Mouse (Mus musculus): ENCODE results near the gene Srd5a3. TPM values are rescaled to one million over a fixed set of nuclear protein-coding genes. Genes with fewer than 3 reads are reported as not detected.

The Srd5a3 gene
- polyA plus RNA-seq, 1 experiment from 2014 or later: 30.7 TPM

GRCm38 (mm10) chr5:76127584-76128316 lies 12.3 kb upstream of the Srd5a3 start:
- 73% methylated on average over 5 of the region's 5 CpGs for WGBS

GRCm38 (mm10) chr5:76130292-76130691 lies 9.8 kb upstream of the Srd5a3 start:
- H3K36me3 ChIP-seq (ENCODE audit: control insufficient read depth, insufficient read depth): no peaks in the 10 kb centered on the region
- no peaks in the 10 kb centered on the region for H3K9me3 ChIP-seq (replicated peaks; ENCODE audit: control insufficient read depth, low read length)
- 36% methylated on average over 2 of the region's 2 CpGs for WGBS
- no peak for ATAC-seq (replicated peaks; ENCODE audit: extremely low read depth, insufficient read depth, low FRiP score)
- H3K4me1 ChIP-seq (ENCODE audit: control insufficient read depth, insufficient read depth, low read length): no peaks in the 10 kb centered on the region
- no peak overlapping the region for H3K4me2 ChIP-seq (ENCODE audit: low read depth, low read length)
- no peaks in the 10 kb centered on the region for H3K27me3 ChIP-seq (ENCODE audit: control insufficient read depth, insufficient read depth, low read length)
- no peak overlapping the region for H3K4me3 ChIP-seq (ENCODE audit: low read length)
- no peak overlapping the region for H3K9ac ChIP-seq (ENCODE audit: low read length)
- no peak overlapping the region for H3K27ac ChIP-seq (ENCODE audit: low read length)

More at GRCm38 (mm10) chr5:76127584-76128316, 12.3 kb upstream of the Srd5a3 start:
- peaks cover 13% of the 10 kb centered on the region for H3K9me3 ChIP-seq (replicated peaks; ENCODE audit: control insufficient read depth, low read length)
- H3K4me1 ChIP-seq (ENCODE audit: control insufficient read depth, insufficient read depth, low read length): no peaks in the 10 kb centered on the region
- H3K36me3 ChIP-seq (ENCODE audit: control insufficient read depth, insufficient read depth): no peaks in the 10 kb centered on the region
- no peak overlapping the region for H3K4me3 ChIP-seq (ENCODE audit: low read length)
- H3K27me3 ChIP-seq (ENCODE audit: control insufficient read depth, insufficient read depth, low read length): no peaks in the 10 kb centered on the region
- ATAC-seq (replicated peaks; ENCODE audit: extremely low read depth, insufficient read depth, low FRiP score): no peak
- no peak overlapping the region for H3K9ac ChIP-seq (ENCODE audit: low read length)
- H3K4me2 ChIP-seq (ENCODE audit: low read depth, low read length): no peak overlapping the region
- H3K27ac ChIP-seq (ENCODE audit: low read length): no peak overlapping the region

- no peaks in the 10 kb centered on the region for H3K4me1 ChIP-seq (ENCODE audit: control insufficient read depth, insufficient read depth, low read length)
- H3K9ac ChIP-seq (ENCODE audit: low read length): no peak overlapping the region
- H3K4me2 ChIP-seq (ENCODE audit: low read depth, low read length): no peak overlapping the region
- H3K27me3 ChIP-seq (ENCODE audit: control insufficient read depth, insufficient read depth, low read length): no peaks in the 10 kb centered on the region
- H3K9me3 ChIP-seq (replicated peaks; ENCODE audit: control insufficient read depth, low read length): no peaks in the 10 kb centered on the region
- no peaks in the 10 kb centered on the region for H3K36me3 ChIP-seq (ENCODE audit: control insufficient read depth, insufficient read depth)
- H3K27ac ChIP-seq (ENCODE audit: low read length): no peak overlapping the region
- 63% methylated on average over 4 of the region's 4 CpGs for WGBS
- ATAC-seq (replicated peaks; ENCODE audit: extremely low read depth, insufficient read depth, low FRiP score): no peak
- no peak overlapping the region for H3K4me3 ChIP-seq (ENCODE audit: low read length)
These were observed 8.1 kb upstream of the Srd5a3 start for GRCm38 (mm10) chr5:76131990-76132389.

- no peak overlapping the region for H3K4me3 ChIP-seq (ENCODE audit: low read length)
- H3K27me3 ChIP-seq (ENCODE audit: control insufficient read depth, insufficient read depth, low read length): no peaks in the 10 kb centered on the region
- H3K36me3 ChIP-seq (ENCODE audit: control insufficient read depth, insufficient read depth): no peaks in the 10 kb centered on the region
- H3K27ac ChIP-seq (ENCODE audit: low read length): no peak overlapping the region
- H3K9ac ChIP-seq (ENCODE audit: low read length): no peak overlapping the region
- H3K4me2 ChIP-seq (ENCODE audit: low read depth, low read length): no peak overlapping the region
- H3K9me3 ChIP-seq (replicated peaks; ENCODE audit: control insufficient read depth, low read length): no peaks in the 10 kb centered on the region
- WGBS: 72% methylated on average over 1 of the region's 1 CpGs
- ATAC-seq (replicated peaks; ENCODE audit: extremely low read depth, insufficient read depth, low FRiP score): no peak
- peaks cover 13% of the 10 kb centered on the region for H3K4me1 ChIP-seq (ENCODE audit: control insufficient read depth, insufficient read depth, low read length)
These were observed 4.4 kb upstream of the Srd5a3 start for GRCm38 (mm10) chr5:76135644-76136043.

DNA sequence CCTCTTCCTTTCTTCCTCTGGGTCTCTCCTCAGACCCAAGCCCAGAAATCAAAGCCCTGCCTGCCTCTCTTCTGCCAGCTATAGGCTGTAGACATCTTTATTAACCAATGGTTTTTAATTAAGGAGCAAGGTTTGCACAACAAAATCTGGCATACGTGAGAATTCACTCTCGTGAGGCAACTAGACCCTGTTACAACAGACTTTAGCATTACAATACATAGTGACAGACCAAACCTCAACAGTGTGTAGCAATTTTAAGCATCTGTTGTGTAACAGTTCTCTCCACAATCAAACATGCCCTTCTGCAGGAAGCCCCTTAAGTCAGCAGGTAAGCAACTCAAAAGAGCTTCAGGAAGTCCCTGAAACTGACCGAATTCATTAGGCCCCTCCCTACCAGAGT lies 3.8 kb upstream of the Srd5a3 start:
- WGBS: 89% methylated on average over 3 of the region's 3 CpGs
- no peak overlapping the region for H3K27ac ChIP-seq (ENCODE audit: low read length)
- H3K36me3 ChIP-seq (ENCODE audit: control insufficient read depth, insufficient read depth): no peaks in the 10 kb centered on the region
- no peak overlapping the region for H3K4me2 ChIP-seq (ENCODE audit: low read depth, low read length)
- H3K9me3 ChIP-seq (replicated peaks; ENCODE audit: control insufficient read depth, low read length): no peaks in the 10 kb centered on the region
- peaks cover 16% of the 10 kb centered on the region for H3K4me1 ChIP-seq (ENCODE audit: control insufficient read depth, insufficient read depth, low read length)
- no peak overlapping the region for H3K9ac ChIP-seq (ENCODE audit: low read length)
- no peak for ATAC-seq (replicated peaks; ENCODE audit: extremely low read depth, insufficient read depth, low FRiP score)
- H3K27me3 ChIP-seq (ENCODE audit: control insufficient read depth, insufficient read depth, low read length): no peaks in the 10 kb centered on the region
- H3K4me3 ChIP-seq (ENCODE audit: low read length): no peak overlapping the region

DNA sequence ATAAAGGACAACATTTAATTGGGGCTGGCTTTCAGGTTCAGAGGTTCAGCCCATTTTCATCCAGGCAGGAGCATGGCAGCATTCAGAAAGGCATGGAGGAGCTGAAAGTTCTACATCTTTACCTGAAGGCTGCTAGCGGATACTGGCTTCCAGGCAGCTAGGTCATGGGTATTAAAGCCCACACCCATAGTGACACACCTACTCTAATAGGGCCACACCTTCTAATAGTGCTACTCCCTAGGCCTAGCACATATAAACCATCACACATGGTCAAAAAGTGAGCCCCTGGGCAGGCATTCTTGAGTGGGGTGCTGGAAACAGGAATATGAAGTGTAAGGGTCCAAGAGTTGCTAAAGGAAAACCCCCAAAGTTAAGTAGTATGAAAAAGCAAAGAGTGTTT lies 2.5 kb upstream of the Srd5a3 start:
- Histone ChIP-seq H3K4me2 (ENCODE audit: low read depth, low read length) (no peak overlapping the region), H3K4me1 (ENCODE audit: control insufficient read depth, insufficient read depth, low read length) (peaks cover 16% of the 10 kb centered on the region), H3K27me3 (ENCODE audit: control insufficient read depth, insufficient read depth, low read length) (no peaks in the 10 kb centered on the region), H3K9me3 (replicated peaks; ENCODE audit: control insufficient read depth, low read length) (no peaks in the 10 kb centered on the region), H3K4me3 (ENCODE audit: low read length) (no peak overlapping the region), H3K27ac (ENCODE audit: low read length) (no peak overlapping the region), H3K36me3 (ENCODE audit: control insufficient read depth, insufficient read depth) (no peaks in the 10 kb centered on the region), H3K9ac (ENCODE audit: low read length) (no peak overlapping the region)
- WGBS: 96% methylated on average over 1 of the region's 1 CpGs
- ATAC-seq (replicated peaks; ENCODE audit: extremely low read depth, insufficient read depth, low FRiP score): no peak

DNA sequence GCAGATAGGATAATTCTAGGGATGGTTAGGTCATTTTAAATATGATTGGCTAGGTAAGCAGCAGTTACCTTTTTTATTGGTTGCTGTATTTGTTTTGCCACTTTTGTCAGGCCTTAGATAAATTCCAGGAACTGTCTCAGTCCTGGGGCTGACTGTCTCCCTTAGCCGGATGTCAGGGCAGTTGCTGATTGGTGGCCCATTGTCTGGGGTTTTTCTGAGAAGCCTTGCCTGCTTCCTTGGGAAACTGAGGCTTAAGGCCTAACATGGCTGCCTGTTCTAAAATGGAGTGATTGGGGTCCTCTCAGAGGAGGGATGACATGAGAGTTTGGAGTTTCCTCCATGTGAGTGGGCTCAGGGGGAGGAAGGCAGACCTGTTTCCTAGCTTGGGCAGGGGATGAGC lies 2.0 kb upstream of the Srd5a3 start:
- Histone ChIP-seq H3K9me3 (replicated peaks; ENCODE audit: control insufficient read depth, low read length) (no peaks in the 10 kb centered on the region), H3K4me1 (ENCODE audit: control insufficient read depth, insufficient read depth, low read length) (peaks cover 16% of the 10 kb centered on the region), H3K27ac (ENCODE audit: low read length) (0 out of 2 replicates have a peak overlapping the region, but pooled peaks have one; percentile 3), H3K4me2 (ENCODE audit: low read depth, low read length) (no peak overlapping the region), H3K4me3 (ENCODE audit: low read length) (no peak overlapping the region), H3K27me3 (ENCODE audit: control insufficient read depth, insufficient read depth, low read length) (no peaks in the 10 kb centered on the region), H3K9ac (ENCODE audit: low read length) (no peak overlapping the region), H3K36me3 (ENCODE audit: control insufficient read depth, insufficient read depth) (no peaks in the 10 kb centered on the region)
- WGBS: 61% methylated on average over 1 of the region's 1 CpGs
- no peak for ATAC-seq (replicated peaks; ENCODE audit: extremely low read depth, insufficient read depth, low FRiP score)

DNA sequence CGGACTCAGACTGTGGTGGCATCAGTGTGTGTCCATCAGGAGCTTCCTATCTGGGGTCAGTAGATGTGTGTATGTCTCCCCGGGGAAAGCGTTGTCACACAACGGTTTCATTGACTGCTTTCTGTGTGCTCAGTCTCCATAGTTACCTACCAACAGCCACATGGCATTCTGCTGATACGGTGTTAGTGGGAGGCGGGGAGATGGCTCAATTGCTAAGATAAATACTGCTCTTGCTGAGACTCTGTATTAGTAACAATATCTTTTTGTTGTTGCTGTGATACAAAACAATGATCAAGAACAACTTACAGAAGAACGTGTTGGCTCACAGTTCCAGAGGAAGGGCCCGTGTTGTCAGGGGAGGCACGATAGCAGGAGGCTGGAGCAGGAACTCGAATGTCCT lies 1.6 kb upstream of the Srd5a3 start:
- H3K4me1 ChIP-seq (ENCODE audit: control insufficient read depth, insufficient read depth, low read length): peaks cover 16% of the 10 kb centered on the region
- no peak overlapping the region for H3K4me3 ChIP-seq (ENCODE audit: low read length)
- 47% methylated on average over 10 of the region's 10 CpGs for WGBS
- H3K4me2 ChIP-seq (ENCODE audit: low read depth, low read length): no peak overlapping the region
- no peaks in the 10 kb centered on the region for H3K36me3 ChIP-seq (ENCODE audit: control insufficient read depth, insufficient read depth)
- no peak overlapping the region for H3K9ac ChIP-seq (ENCODE audit: low read length)
- no peak for ATAC-seq (replicated peaks; ENCODE audit: extremely low read depth, insufficient read depth, low FRiP score)
- 0 out of 2 replicates have a peak overlapping the region, but pooled peaks have one; percentile 3 for H3K27ac ChIP-seq (ENCODE audit: low read length)
- H3K27me3 ChIP-seq (ENCODE audit: control insufficient read depth, insufficient read depth, low read length): no peaks in the 10 kb centered on the region
- no peaks in the 10 kb centered on the region for H3K9me3 ChIP-seq (replicated peaks; ENCODE audit: control insufficient read depth, low read length)

GRCm38 (mm10) chr5:76139171-76139671 lies 850 bp upstream of the Srd5a3 start:
- Histone ChIP-seq H3K27me3 (ENCODE audit: control insufficient read depth, insufficient read depth, low read length) (no peaks in the 10 kb centered on the region), H3K9me3 (replicated peaks; ENCODE audit: control insufficient read depth, low read length) (no peaks in the 10 kb centered on the region), H3K36me3 (ENCODE audit: control insufficient read depth, insufficient read depth) (no peaks in the 10 kb centered on the region), H3K4me2 (ENCODE audit: low read depth, low read length) (peak overlapping the region; percentile 92), H3K4me1 (ENCODE audit: control insufficient read depth, insufficient read depth, low read length) (peaks cover 16% of the 10 kb centered on the region), H3K4me3 (ENCODE audit: low read length) (peak overlapping the region; percentile 80), H3K9ac (ENCODE audit: low read length) (peak overlapping the region; percentile 86; the same call in 1 of the 2 replicates), H3K27ac (ENCODE audit: low read length) (peak overlapping the region; percentile 98; the same call in 1 of the 2 replicates)
- no peak for ATAC-seq (replicated peaks; ENCODE audit: extremely low read depth, insufficient read depth, low FRiP score)
- WGBS: 35% methylated on average over 7 of the region's 7 CpGs
